Mouse (Mus musculus) neural tube, embryonic 13.5 days (tissue): ENCODE measurements at regions not wholly inside any gene's neighbourhood (a gene's known extent, or its start where the extent isn't known, plus 50 kb on each side); places are given as distances from the start of the nearest gene placed in this dataset.

Source experiments
- ATAC-seq: fragments of 200-750 bp; cut with Nextera tagmentation; 2 replicates; pipeline ENCODE4 v1.8.0; 2017; ENCODE audit warnings: low read depth, mild to moderate bottlenecking, moderate TSS enrichment, moderate library complexity
- H3K27ac ChIP-seq: fragments of 300-500 bp; sonication (generic); replicated peaks from 2 replicates; pipeline ENCODE4 v1.5.1; 2015; ENCODE audit warnings: moderate library complexity, mild to moderate bottlenecking, inconsistent platforms
- H3K27me3 ChIP-seq: fragments of 300-500 bp; sonication (generic); 2 replicates; pipeline ENCODE4 v1.6.1; 2015; ENCODE audit warnings: mild to moderate bottlenecking, inconsistent platforms
- H3K36me3 ChIP-seq: fragments of 300-500 bp; sonication (generic); 2 replicates; pipeline ENCODE4 v1.6.1; 2015; ENCODE audit warnings: mild to moderate bottlenecking, inconsistent platforms
- H3K4me1 ChIP-seq: fragments of 300-500 bp; sonication (generic); replicated peaks from 2 replicates; pipeline ENCODE4 v1.6.1; 2015; ENCODE audit warnings: inconsistent platforms
- H3K4me2 ChIP-seq: fragments of 300-500 bp; sonication (generic); 2 replicates; pipeline ENCODE4 v1.6.1; 2015; ENCODE audit warnings: inconsistent platforms, mild to moderate bottlenecking, moderate library complexity
- H3K4me3 ChIP-seq: fragments of 300-500 bp; sonication (generic); 2 replicates; pipeline ENCODE4 v1.5.1; 2015; ENCODE audit warnings: mild to moderate bottlenecking, inconsistent platforms
- H3K9ac ChIP-seq: fragments of 300-500 bp; sonication (generic); 2 replicates; pipeline ENCODE4 v1.6.1; 2015; ENCODE audit warnings: moderate library complexity, mild to moderate bottlenecking, inconsistent platforms
- H3K9me3 ChIP-seq: fragments of 300-500 bp; sonication (generic); 2 replicates; pipeline ENCODE4 v1.6.1; 2016; ENCODE audit warnings: inconsistent platforms
- WGBS: fragments of 180-500 bp; shearing (Covaris S2); methylation state at CpG from one replicate; pipeline ENCODE4 v1.1.7; 2015; 5-methylcytosine and 5-hydroxymethylcytosine counted together

- H3K4me2 ChIP-seq = no peak overlapping the region
- peaks cover 29% of the 10 kb centered on the region for H3K4me1 ChIP-seq
- WGBS = 43% methylated on average over 12 of the region's 12 CpGs
- H3K36me3 ChIP-seq = no peaks in the 10 kb centered on the region
- H3K9me3 ChIP-seq = no peaks in the 10 kb centered on the region
- H3K9ac ChIP-seq = 0 out of 2 replicates have a peak overlapping the region, but pooled peaks have one; percentile 6
- no peak for ATAC-seq
- no peaks in the 10 kb centered on the region for H3K27me3 ChIP-seq
- no peak overlapping the region for H3K4me3 ChIP-seq
- no peak overlapping the region for H3K27ac ChIP-seq
These were observed 49.8 kb upstream of the Sipa1l2 start for GRCm38 (mm10) chr8:125619336-125619906.
